Mouse (Mus musculus) testis, adult 2 months (tissue): Measurements from ENCODE around the gene Ext2.

Experiments
- CTCF ChIP-seq: fragments of 200-500 bp; IDR thresholded peaks from 2 replicates; pipeline ENCODE4 v1.5.1; 2012; ENCODE audit warnings: low read depth, mild to moderate bottlenecking, inconsistent platforms, low read length, moderate library complexity; ENCODE audit not compliant: control insufficient read depth, insufficient read depth, insufficient replicate concordance
- POLR2A ChIP-seq: fragments of 200-500 bp; IDR thresholded peaks from 2 replicates; pipeline ENCODE4 v1.6.1; 2012; ENCODE audit warnings: low read depth, mild to moderate bottlenecking, inconsistent platforms, low read length, moderate library complexity; ENCODE audit not compliant: control insufficient read depth

- TF ChIP-seq POLR2A (no peak), CTCF (no peak)
These were observed 92.8 kb downstream of the Ext2 start for GRCm38 (mm10) chr2:93729585-93729984.
